Mouse (Mus musculus) adipocyte (in vitro differentiated cells): Measurements from ENCODE around the gene St5.

Source experiments
- DNase-seq: peaks from one replicate; pipeline ENCODE4 v3.0.0-alpha.2; 2016; ENCODE audit warnings: low spot score

Gene St5

GRCm38 (mm10) chr7:109637391-109637790 is 66.0 kb downstream of the St5 start:
- DNase-seq: no peak

- no peak for DNase-seq
Observed at GRCm38 (mm10) chr7:109636086-109636792, 67.2 kb downstream of the St5 start.

DNA sequence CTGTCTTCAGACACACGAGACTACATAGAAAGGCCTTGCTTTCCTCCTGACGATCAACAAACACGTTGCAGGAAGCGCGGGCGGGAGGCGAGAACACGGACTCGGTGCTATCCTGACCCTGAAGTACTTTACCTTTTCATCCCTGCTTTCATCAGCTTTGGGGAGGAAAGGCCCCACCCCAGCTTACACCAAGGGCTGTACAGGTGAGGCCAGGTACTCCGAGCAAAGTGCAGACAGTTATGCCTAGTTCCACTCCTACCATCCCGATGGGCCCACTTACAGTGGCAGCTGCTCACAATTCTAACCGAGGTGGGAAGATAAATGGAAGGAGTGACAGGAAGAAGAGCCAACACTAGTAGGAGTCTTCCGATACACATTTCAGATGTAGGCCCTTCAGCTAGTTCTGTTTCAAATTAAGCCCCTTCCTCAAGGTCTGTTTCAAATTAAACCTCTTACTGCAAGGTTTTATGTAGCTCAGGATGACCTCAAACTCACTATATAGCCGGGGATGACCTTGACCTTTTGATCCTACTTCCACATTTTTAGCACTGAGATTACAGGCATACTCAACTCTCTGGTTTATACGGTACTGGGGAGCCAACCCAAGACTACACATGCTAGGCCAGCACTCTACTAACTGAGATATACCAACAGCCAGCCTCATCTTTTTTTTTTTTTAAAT is 69.9 kb downstream of the St5 start:
- DNase-seq: no peak

GRCm38 (mm10) chr7:109631330-109631729 is 72.1 kb downstream of the St5 start:
- no peak for DNase-seq

- DNase-seq: no peak
Observed at GRCm38 (mm10) chr7:109629871-109630778, 73.3 kb downstream of the St5 start.

DNA sequence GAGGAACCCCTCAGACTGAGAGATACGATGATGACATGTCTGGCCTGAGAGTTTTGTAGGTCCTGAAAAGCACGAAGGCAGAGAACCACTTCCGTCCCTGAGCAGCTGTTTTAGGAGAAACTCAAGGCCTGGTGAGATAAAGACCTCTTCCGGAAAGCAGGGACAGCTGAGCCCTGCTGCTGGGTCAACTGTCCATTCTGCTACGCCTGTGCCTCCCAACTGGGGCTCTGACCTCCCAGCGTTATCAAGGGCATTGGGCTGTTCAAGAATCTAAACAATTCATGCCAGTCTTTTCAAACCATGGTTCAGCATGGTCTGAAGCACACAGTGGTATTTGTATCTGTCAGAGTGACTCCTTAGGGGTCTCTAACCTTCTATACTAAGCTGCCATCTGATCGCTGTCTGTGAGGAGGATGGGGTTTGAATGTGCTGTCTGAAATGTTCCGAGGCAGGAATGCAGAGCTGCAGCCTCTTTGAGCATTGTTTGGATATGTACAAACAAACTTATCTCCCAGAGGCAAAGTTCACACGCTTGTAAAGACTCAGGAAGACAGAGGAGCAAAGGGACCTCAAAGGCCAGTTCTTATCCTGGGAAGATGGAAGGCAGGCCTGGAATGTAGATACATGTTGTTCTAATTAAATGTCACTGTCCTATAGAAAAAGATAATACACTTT is 74.3 kb downstream of the St5 start:
- no peak for DNase-seq

GRCm38 (mm10) chr7:109627851-109628250 is 75.6 kb downstream of the St5 start:
- DNase-seq: peak; percentile 46

- DNase-seq: no peak
Observed at GRCm38 (mm10) chr7:109622234-109622838, 81.1 kb downstream of the St5 start.

DNA sequence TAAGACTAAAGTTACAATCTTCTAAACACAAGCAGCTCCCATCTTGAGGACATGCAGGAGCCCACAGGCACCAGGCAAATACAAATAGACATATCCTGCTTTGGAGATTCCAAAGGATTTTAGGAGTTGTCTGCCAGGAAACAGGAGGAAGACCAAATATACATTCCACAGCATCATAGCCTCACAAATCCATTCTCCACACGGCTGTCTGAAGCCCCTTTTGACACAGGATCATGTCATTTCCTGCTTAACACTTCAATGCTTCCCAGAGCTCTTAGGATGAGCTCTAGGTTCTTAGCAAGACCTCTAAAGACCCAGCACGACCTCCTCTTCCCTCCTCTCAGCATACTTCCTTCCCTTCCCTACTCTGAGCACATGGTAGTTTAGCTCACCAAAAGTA is 82.4 kb downstream of the St5 start:
- no peak for DNase-seq

DNA sequence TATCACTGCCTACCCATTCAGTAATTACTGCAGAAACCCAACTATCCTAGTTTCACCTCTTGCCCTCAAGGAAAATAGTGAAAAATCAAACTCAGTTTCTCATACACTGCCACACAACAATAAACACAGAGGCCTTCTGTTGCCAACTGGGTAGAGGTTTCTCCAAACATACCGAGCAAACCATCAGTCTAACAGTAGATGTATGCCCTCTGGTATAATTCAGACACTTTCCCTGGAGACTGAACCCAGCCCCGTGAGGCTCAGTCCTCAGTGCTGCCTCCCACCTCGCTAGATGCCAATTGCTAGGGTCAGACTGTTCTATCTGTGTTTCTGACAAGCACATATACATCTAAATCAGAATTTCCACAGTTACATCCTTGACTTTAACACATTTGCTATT is 83.1 kb downstream of the St5 start:
- DNase-seq: peak; percentile 77

DNA sequence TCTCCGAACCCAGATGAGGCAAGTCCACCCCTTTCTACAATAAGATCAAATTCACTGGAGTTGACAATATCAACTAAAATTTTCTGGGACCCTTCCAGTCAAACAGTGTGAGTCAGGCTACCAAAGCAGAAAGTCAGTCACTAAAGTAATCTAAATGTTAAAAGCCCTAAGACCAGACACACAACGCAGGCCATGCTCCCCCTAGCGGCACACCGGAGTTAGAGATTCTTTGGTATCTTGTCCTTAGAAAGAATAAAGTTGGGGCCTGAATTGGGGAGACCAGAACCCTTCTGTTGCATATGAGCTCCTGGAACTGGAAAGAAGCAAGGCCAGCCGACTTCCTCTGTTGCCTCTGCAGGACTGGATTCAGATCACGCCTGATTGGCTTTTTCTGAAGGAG is 84.7 kb downstream of the St5 start:
- peak; percentile 68 for DNase-seq

DNA sequence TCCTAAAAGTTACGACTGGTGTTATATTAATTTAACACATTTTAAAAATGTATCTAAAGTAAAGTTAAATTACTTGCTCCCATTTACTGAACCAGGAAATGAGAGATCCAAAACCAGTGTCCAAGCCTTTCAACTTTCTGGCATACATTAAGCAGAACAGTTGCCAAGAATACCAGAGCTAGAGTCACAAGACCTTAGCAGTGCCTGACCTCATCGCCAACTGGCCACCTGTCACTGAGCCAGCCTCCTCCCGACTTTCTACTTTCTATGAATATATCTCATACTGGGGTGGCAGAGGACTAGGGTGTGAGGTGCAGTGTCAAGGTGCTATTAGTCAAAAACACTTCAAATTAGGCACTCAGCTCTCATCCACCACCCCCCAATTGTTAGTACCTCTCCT is 85.6 kb downstream of the St5 start:
- DNase-seq: peak; percentile 67

DNA sequence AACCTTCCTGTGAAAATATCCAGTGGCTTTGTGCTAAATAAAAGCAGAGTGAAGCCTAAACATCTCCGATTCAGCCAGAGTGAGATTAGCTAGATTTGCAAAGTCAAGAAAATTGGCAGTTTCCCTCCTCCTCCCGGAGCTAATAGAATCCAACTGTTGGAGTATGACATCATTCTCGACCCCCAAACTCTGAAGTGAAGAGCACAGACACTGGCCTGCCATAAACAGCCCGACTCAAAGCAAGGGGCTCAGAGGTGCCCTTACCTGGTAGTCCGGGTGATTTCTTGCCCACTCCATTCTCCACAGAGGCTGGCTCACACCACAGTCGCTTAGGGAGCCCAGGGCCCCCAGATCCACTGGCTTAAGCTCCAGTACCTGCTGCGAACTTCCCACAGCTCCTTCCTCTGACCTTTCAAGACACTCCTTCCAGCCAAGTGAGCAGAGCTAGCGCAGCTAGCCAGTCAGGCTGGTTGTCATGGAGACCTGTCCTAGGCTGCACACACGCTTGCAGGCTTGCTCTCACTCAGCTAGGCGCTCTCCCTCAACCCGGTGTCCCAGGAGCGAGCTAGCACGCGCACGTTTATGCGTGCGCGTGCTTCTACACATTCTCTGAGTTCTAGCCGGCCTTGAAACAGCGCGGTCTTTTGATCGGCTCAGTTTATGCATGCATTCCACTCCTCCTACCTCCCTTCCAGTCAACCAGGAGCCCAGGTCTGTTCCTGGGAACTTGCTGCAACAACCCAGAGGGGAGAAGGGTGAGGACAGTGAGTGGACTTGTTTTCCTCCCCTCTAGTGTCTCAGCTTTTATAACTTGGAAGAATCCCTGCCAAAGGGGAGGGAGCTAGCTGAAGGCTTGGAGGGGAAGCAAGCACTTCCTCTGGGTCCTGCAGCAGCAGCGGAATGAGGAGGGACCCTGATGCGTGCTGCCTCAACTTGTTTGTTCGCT is 87.1 kb downstream of the St5 start:
- no peak for DNase-seq

DNA sequence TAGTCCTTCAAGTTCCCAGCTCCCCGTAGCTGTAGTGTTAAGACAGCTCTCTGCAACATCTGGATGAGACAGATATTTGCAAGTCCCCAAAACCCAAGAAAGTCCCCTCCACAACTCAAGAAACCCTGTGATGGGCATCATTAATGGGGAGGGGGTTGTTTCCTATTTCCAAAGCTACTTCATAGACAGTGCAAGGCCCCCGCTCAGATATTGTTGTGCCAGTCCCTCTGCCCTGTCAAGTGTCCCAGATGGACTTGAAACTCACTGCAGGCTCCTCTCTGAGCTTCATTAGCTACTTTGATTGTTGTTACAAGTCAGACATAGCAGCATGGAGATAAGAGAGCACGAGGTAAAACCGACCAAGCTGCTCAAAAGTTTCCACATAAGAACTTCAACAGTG is 87.8 kb downstream of the St5 start:
- no peak for DNase-seq

- no peak for DNase-seq
Observed at GRCm38 (mm10) chr7:109614939-109615338, 88.5 kb downstream of the St5 start.

DNA sequence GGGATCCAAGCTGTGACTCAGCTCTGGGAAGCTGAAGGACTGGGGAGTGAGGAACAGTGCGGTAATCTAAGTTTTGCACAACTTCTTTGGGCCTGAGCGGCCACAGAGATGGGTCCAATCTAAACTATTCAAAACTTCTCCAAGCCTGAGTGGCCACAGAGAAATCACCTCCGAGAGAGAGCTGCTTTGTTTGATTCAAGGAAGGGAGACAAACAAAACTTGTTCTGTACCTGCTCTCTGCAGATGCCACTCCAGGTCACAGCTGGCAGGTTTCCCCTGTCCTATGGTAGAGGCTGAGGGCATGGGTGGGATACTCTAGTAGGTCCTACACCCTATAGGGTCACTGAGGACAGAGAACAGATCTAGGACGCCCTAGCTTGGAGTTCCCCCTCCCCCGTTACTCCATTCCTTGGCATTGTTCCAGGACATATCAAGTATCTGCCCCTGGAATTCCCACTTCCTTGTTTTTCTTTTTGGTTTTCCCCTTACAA is 89.8 kb downstream of the St5 start:
- no peak for DNase-seq

- no peak for DNase-seq
Observed at GRCm38 (mm10) chr7:109613051-109613450, 90.4 kb downstream of the St5 start.

GRCm38 (mm10) chr7:109612531-109612930 is 90.9 kb downstream of the St5 start:
- DNase-seq: no peak

- DNase-seq: peak; percentile 49
Observed at GRCm38 (mm10) chr7:109610348-109610747, 93.1 kb downstream of the St5 start.

GRCm38 (mm10) chr7:109609565-109610345 is 93.7 kb downstream of the St5 start:
- no peak for DNase-seq
